Mouse (Mus musculus) layer of hippocampus, adult 11-12 months (tissue): Measurements from ENCODE around the gene Cfap61.
"Not testable (repeated sequence)": the region's sequence is repeated elsewhere in the genome, so short reads cannot be mapped to it uniquely, and the experiment has no call there.

Source experiments
- DNase-seq: peaks from one replicate; pipeline ENCODE4 v3.0.0; 2022; ENCODE audit warnings: low spot score

Gene Cfap61

GRCm38 (mm10) chr2:145934339-145935231 is at the start of gene Cfap61, which contains the start of gene Crnkl1:
Gene Cfap61 (plus strand): TSS chr2:145934784.
Gene Crnkl1 (minus strand): TSS chr2:145935014.
- peak; percentile 94 for DNase-seq

GRCm38 (mm10) chr2:145884913-145885785 is 49.4 kb upstream of the Cfap61 start:
- peak; percentile 41 for DNase-seq

DNA sequence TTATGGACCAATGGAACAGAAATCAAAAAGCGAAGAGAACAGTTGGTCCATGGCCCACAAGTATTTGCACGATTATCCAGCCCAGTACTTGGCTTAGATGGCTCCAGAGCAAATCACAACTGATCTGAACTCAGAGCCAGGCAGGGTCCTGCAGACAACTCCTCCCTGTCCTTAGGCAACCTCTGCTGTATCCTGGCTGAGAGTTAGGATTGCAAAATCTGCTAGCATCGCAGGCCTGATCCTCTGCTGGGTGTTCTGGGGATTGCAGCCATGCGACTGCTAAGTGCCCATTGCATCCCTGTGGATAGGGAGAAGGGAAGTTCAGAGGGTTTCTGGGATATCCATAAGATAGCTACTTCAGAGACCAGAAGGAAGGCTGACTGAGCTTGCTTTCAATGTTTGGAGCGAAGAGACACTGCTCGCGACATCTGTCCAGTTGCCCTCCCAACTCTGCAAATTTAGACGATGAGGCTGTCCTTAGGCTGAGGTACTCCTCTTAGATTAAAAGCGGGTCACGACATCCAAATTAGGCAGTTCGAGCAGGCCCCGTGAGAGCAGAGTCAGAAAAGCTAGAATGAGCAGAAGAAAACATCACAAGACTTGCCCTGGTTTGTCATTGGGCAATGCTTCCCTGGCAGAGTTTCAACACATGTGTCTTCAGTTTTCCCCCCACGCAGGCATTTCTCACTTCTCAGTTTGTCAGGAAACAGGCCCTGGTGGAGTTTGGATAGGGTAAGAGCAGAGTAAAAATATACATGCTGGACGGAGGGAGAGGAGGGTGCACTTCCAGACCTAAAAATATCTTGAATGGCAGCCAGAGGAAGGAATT is 46.4 kb upstream of the Cfap61 start:
- DNase-seq = peak; percentile 73

DNA sequence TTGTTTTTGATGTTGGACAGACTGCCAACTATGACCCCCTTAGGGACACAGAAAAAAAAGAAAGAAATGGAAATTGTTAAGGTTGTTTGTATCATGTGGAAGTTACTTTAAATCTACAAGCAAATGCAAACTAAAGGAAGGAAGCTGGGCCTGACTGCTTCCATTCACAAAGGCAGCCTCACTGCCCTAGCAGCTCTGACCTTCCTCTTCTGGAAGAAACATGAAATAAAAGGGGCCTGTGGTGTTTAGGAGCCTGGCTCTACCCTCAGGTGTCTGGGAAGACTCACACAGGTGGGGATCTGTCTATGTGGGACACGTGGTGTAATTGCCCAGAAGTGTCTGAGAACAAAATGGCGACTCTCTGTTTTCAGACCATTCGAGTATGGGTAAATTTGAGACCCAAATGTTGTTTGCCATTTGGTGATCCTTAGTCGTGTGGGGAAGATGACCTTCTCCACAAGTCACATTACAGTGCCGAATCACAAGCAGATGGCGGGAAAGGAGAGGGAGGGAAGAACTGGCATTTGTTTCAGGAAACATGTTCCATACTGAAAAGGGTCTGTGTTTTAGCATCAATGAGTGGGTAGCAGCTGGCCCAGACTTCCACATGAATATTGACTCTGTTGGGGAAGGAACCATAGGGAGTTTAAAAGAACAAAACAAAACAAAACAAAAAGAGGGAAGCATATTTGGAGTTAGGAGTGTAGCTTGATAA is 45.7 kb upstream of the Cfap61 start:
- DNase-seq = peak; percentile 42

GRCm38 (mm10) chr2:145890571-145890970 is 44.0 kb upstream of the Cfap61 start:
- no peak for DNase-seq

- no peak for DNase-seq
These were observed 40.8 kb upstream of the Cfap61 start for GRCm38 (mm10) chr2:145893756-145894155.

- DNase-seq = no peak
These were observed 36.5 kb upstream of the Cfap61 start for GRCm38 (mm10) chr2:145898106-145898505.

GRCm38 (mm10) chr2:145900318-145900717 is 34.3 kb upstream of the Cfap61 start:
- not testable (repeated sequence) for DNase-seq

- DNase-seq = no peak
These were observed 32.7 kb upstream of the Cfap61 start, which contains the start of gene Naa20 for GRCm38 (mm10) chr2:145901861-145902260. Gene Naa20 (plus strand): TSS chr2:145902099.

- peak; percentile 91 for DNase-seq
These were observed 31.3 kb upstream of the Cfap61 start for GRCm38 (mm10) chr2:145903061-145903901.

GRCm38 (mm10) chr2:145903983-145904616 is 30.5 kb upstream of the Cfap61 start:
- DNase-seq = no peak

DNA sequence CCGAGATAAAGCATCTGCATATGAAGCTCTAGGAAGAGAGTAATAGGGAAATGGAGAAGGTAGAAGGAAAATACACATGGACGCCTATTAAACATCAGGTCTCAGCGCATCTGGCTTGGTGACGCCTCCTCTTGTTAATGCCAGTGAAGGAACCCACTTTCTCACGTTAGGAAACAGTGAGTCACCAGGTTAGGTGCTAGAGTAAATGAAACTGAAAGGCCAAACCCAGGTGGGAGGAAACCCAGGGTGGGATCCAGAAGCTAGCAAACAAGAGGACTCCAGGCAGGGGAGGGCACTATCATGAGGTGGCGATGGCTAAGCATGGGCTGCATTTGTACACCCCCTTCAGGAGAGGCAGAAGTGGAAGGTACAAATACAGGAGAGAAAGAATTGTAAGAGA is 29.4 kb upstream of the Cfap61 start:
- DNase-seq = no peak

- DNase-seq = not testable (repeated sequence)
These were observed 28.7 kb upstream of the Cfap61 start for GRCm38 (mm10) chr2:145905884-145906283.

DNA sequence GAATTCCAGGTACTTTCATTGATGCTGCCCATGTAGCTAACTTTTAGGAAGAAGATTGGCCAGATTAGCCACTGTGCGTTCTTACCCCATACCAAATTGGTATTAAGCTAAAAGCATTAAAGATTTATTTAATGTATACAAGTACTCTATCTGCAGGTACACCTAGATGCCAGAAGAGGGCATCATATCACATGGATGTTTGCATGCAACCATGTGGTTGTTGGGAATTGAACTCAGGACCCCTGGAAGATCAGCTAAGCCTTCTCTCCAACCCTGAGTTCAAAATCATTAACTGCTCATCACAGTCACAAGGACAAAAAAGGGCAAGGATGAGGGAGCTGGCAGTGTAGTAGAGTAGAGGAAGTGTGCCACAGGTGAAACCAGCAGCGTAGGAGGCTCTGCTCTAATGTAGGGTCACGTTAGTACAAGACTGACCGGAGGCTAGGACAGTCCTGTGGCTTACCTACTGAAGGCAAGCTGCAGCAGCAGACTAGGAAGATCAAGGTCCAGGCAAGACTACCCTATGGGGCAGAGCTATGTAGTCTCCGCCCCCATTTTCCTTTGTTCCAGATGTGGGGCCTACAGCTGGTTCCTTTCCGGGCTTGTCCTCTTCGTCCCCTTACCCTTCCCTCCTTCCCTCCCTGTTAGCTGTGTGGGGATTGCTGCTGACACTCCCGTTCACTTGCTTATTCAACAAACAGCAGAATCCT is 13.5 kb upstream of the Cfap61 start:
- no peak for DNase-seq

DNA sequence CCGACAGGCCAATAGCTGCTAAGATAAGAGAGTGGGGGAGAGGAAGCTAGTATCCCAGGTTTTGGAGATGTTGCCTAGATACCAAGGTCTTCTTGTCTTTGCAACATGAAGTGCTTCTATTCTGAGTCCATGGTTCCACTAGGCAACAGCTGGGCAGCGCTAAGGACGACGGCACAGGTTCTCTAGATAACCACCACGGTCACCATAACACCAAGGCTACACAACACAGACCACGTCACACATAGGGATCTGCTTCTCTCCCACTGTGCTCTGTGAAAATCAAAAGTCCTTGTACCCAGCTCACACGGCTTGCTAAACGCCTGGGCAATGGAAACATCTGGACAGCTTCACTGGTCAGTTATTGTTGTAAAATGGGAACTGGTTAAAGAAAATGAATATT is 2.4 kb downstream of the Cfap61 start:
- no peak for DNase-seq

GRCm38 (mm10) chr2:145941403-145941802 is 6.8 kb downstream of the Cfap61 start:
- no peak for DNase-seq

DNA sequence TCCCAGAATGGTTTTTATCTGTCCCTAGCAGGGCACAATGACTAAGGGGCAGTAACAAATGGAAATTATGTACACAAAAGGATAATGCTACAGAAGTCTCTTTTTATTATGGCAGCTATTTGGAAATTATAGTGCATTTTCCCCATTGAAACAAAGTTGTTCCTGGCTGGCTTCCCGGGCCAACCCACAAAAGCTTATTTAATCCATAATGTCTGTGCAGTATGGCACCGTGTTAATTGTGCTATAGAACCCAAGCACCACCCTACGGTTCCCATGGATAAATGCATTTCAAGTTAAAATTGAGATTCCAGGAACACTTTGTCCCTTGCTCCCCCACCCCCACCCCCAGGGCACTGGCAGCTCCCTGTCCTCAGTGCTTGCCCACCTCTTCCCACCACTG is 9.7 kb downstream of the Cfap61 start:
- DNase-seq = no peak

DNA sequence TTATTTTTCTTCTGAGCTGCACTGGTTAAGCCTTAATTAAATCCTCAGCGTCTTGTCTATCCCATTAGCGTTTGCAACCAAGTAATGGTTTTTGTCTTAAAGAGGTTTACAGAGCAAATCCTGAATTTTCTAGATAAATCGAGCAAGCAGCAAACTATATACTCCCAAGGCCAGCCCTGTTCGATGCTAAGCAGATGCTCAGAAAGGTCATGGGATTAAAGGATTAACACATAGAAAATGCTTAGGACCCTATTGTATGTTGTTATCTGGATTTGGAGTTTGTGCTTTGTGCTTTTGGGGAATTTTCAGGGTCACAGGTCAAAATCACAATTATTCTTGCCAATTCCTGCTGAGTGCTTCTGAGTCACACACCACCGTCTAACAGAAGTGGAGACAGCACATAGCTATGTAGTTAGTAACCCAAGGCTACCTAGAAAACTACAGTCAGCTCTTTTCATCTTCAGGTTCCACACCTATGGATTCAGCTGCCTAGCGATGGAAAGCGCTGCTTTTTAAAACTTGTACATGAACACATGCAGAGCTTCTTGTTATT is 13.9 kb downstream of the Cfap61 start:
- DNase-seq = no peak
